Mouse (Mus musculus) midbrain, postnatal 0 days (tissue): ENCODE measurements at regions not wholly inside any gene's neighbourhood (a gene's known extent, or its start where the extent isn't known, plus 50 kb on each side); places are given as distances from the start of the nearest gene placed in this dataset.

Experiments
- ATAC-seq: fragments of 200-750 bp; cut with Nextera tagmentation; 2 replicates; pipeline ENCODE4 v1.8.0; 2017; ENCODE audit warnings: moderate number of reproducible peaks, mild to moderate bottlenecking, moderate TSS enrichment, moderate library complexity; ENCODE audit not compliant: low FRiP score
- DNase-seq: peaks from one replicate; pipeline ENCODE4 v3.0.0-alpha.2; 2015; ENCODE audit warnings: low spot score
- H3K27ac ChIP-seq: fragments of 300-500 bp; sonication (generic); 2 replicates; pipeline ENCODE4 v1.5.1; 2014; ENCODE audit warnings: low read depth, mild to moderate bottlenecking, low read length, mixed read lengths
- H3K27me3 ChIP-seq: fragments of 300-500 bp; sonication (generic); 2 replicates; pipeline ENCODE4 v1.6.1; 2014; ENCODE audit warnings: low read length, control low read depth, mixed read lengths; ENCODE audit not compliant: insufficient read depth
- H3K36me3 ChIP-seq: fragments of 300-500 bp; sonication (generic); 2 replicates; pipeline ENCODE4 v1.6.1; 2014; ENCODE audit warnings: low read length, control low read depth, mixed read lengths; ENCODE audit not compliant: insufficient read depth
- H3K4me1 ChIP-seq: fragments of 300-500 bp; sonication (generic); 2 replicates; pipeline ENCODE4 v1.6.1; 2014; ENCODE audit warnings: mild to moderate bottlenecking, control low read depth, antibody characterized with exemption, low read length, mixed read lengths; ENCODE audit not compliant: insufficient read depth
- H3K4me2 ChIP-seq: fragments of 300-500 bp; sonication (generic); 2 replicates; pipeline ENCODE4 v1.6.1; 2014; ENCODE audit warnings: low read depth, mild to moderate bottlenecking, low read length, mixed read lengths; ENCODE audit not compliant: poor library complexity, severe bottlenecking
- H3K4me3 ChIP-seq: fragments of 300-500 bp; sonication (generic); 2 replicates; pipeline ENCODE4 v1.5.1; 2014; ENCODE audit warnings: low read depth, mild to moderate bottlenecking, low read length, moderate library complexity
- H3K9ac ChIP-seq: fragments of 300-500 bp; sonication (generic); replicated peaks from 2 replicates; pipeline ENCODE4 v1.6.1; 2014; ENCODE audit warnings: mild to moderate bottlenecking, low read length, moderate library complexity, mixed read lengths; ENCODE audit not compliant: poor library complexity, severe bottlenecking
- H3K9me3 ChIP-seq: fragments of 300-500 bp; sonication (generic); 2 replicates; pipeline ENCODE4 v1.6.1; 2016; ENCODE audit warnings: low read length, control low read depth
- CTCF ChIP-seq: IDR thresholded peaks from 2 replicates; pipeline ENCODE4 v1.5.1; 2016; ENCODE audit warnings: antibody characterized with exemption, mild to moderate bottlenecking
- WGBS: fragments of 180-500 bp; shearing (Covaris S2); extraction: QIAGEN DNeasy Blood & Tissue Kit; methylation state at CpG from one replicate; pipeline ENCODE4 v1.1.7; 2014; 5-methylcytosine and 5-hydroxymethylcytosine counted together

- Histone ChIP-seq H3K9ac (no peak overlapping the region), H3K4me3 (no peak overlapping the region), H3K4me1 (no peaks in the 10 kb centered on the region), H3K36me3 (no peaks in the 10 kb centered on the region), H3K27me3 (no peaks in the 10 kb centered on the region), H3K9me3 (no peaks in the 10 kb centered on the region), H3K27ac (no peak overlapping the region), H3K4me2 (no peak overlapping the region)
- DNase-seq = no peak
- TF ChIP-seq CTCF = no peak
- WGBS = 84% methylated on average over 4 of the region's 4 CpGs
- ATAC-seq = no peak
These were observed 284.0 kb downstream of the Rapgef2 start for GRCm38 (mm10) chr3:79002173-79002848.

- Histone ChIP-seq H3K9me3 (no peaks in the 10 kb centered on the region), H3K27me3 (no peaks in the 10 kb centered on the region), H3K4me2 (no peak overlapping the region), H3K4me1 (no peaks in the 10 kb centered on the region), H3K9ac (no peak overlapping the region), H3K4me3 (no peak overlapping the region), H3K27ac (no peak overlapping the region), H3K36me3 (no peaks in the 10 kb centered on the region)
- 90% methylated on average over 4 of the region's 4 CpGs for WGBS
- no peak for DNase-seq
- no peak for ATAC-seq
- no peak for TF ChIP-seq CTCF
These were observed 284.6 kb downstream of the Rapgef2 start for GRCm38 (mm10) chr3:79001754-79002153.

GRCm38 (mm10) chr3:79000293-79000692 lies 286.0 kb downstream of the Rapgef2 start:
- ATAC-seq (no peak), DNase-seq (no peak)
- Histone ChIP-seq H3K36me3 (no peaks in the 10 kb centered on the region), H3K27ac (no peak overlapping the region), H3K9ac (no peak overlapping the region), H3K4me1 (no peaks in the 10 kb centered on the region), H3K4me3 (no peak overlapping the region), H3K27me3 (no peaks in the 10 kb centered on the region), H3K9me3 (no peaks in the 10 kb centered on the region), H3K4me2 (no peak overlapping the region)
- TF ChIP-seq CTCF = no peak
- WGBS = 75% methylated on average over 2 of the region's 2 CpGs

GRCm38 (mm10) chr3:78999803-79000202 lies 286.5 kb downstream of the Rapgef2 start:
- TF ChIP-seq CTCF = no peak
- 71% methylated on average over 3 of the region's 3 CpGs for WGBS
- H3K27ac ChIP-seq = no peak overlapping the region
- no peaks in the 10 kb centered on the region for H3K4me1 ChIP-seq
- no peak for ATAC-seq
- no peaks in the 10 kb centered on the region for H3K9me3 ChIP-seq
- H3K36me3 ChIP-seq = no peaks in the 10 kb centered on the region
- H3K4me2 ChIP-seq = no peak overlapping the region
- H3K4me3 ChIP-seq = no peak overlapping the region
- H3K9ac ChIP-seq = no peak overlapping the region
- no peaks in the 10 kb centered on the region for H3K27me3 ChIP-seq
- DNase-seq = no peak

GRCm38 (mm10) chr3:78988120-78988519 lies 298.2 kb downstream of the Rapgef2 start:
- WGBS = 71% methylated on average over 2 of the region's 2 CpGs
- DNase-seq = peak; percentile 28

GRCm38 (mm10) chr3:78986726-78987125 lies 299.6 kb downstream of the Rapgef2 start:
- WGBS = 78% methylated on average over 6 of the region's 7 CpGs
- DNase-seq (no peak), ATAC-seq (no peak)
- Histone ChIP-seq H3K4me3 (no peak overlapping the region), H3K36me3 (no peaks in the 10 kb centered on the region), H3K27ac (no peak overlapping the region), H3K4me1 (no peaks in the 10 kb centered on the region), H3K9ac (no peak overlapping the region), H3K27me3 (no peaks in the 10 kb centered on the region), H3K4me2 (no peak overlapping the region), H3K9me3 (no peaks in the 10 kb centered on the region)
- peak; percentile 17; the same call in 1 of the 2 replicates for TF ChIP-seq CTCF

More at GRCm38 (mm10) chr3:78988120-78988519, 298.2 kb downstream of the Rapgef2 start:
- Histone ChIP-seq H3K9ac (no peak overlapping the region), H3K4me3 (no peak overlapping the region), H3K36me3 (no peaks in the 10 kb centered on the region), H3K27ac (no peak overlapping the region), H3K4me1 (no peaks in the 10 kb centered on the region), H3K4me2 (no peak overlapping the region), H3K9me3 (no peaks in the 10 kb centered on the region), H3K27me3 (no peaks in the 10 kb centered on the region)
- no peak for TF ChIP-seq CTCF
- no peak for ATAC-seq
